Mouse (Mus musculus) left cerebral cortex, adult 18-20 months (tissue): ENCODE measurements around the gene Mtrf1. TPM values are rescaled to one million over a fixed set of nuclear protein-coding genes. Genes with fewer than 3 reads are reported as not detected.
"Not testable (repeated sequence)": the region's sequence is repeated elsewhere in the genome, so short reads cannot be mapped to it uniquely, and the experiment has no call there.

ENCODE experiments used
- DNase-seq, 2 experiments: peaks; one replicate each; pipeline ENCODE4 v3.0.0; 2021 to 2022; ENCODE audit warnings: low spot score in 2 of 2, mixed read lengths in 1 of 2
- long read RNA-seq, 2 experiments: library from polyadenylated mRNA; stranded (forward); transcript quantifications; one replicate each; pipeline ENCODE4 v2.0.0; 2021
- total RNA-seq, 2 experiments: library from RNA; stranded (reverse); gene quantifications; 2 replicates each; pipeline ENCODE4 v1.2.3; 2021

Gene Mtrf1
- 1 to 10 TPM; 5.9 to 6.4 TPM for total RNA-seq
- long read RNA-seq, experiment 1, transcript Mtrf1-201 (11 exons, 1,799 nt): major isoform, 6 of 9 reads
- long read RNA-seq, experiment 1, partial matches to known transcripts: 0 of 9 reads
- long read RNA-seq, experiment 1, other reads (novel, unspliced or antisense): 2 of 9 reads
- long read RNA-seq, experiment 2, transcript Mtrf1-201 (11 exons, 1,799 nt): major isoform, 6 of 7 reads
- long read RNA-seq, experiment 2, partial matches to known transcripts: 1 of 7 reads
- long read RNA-seq, experiment 2, other reads (novel, unspliced or antisense): 0 of 7 reads

DNA sequence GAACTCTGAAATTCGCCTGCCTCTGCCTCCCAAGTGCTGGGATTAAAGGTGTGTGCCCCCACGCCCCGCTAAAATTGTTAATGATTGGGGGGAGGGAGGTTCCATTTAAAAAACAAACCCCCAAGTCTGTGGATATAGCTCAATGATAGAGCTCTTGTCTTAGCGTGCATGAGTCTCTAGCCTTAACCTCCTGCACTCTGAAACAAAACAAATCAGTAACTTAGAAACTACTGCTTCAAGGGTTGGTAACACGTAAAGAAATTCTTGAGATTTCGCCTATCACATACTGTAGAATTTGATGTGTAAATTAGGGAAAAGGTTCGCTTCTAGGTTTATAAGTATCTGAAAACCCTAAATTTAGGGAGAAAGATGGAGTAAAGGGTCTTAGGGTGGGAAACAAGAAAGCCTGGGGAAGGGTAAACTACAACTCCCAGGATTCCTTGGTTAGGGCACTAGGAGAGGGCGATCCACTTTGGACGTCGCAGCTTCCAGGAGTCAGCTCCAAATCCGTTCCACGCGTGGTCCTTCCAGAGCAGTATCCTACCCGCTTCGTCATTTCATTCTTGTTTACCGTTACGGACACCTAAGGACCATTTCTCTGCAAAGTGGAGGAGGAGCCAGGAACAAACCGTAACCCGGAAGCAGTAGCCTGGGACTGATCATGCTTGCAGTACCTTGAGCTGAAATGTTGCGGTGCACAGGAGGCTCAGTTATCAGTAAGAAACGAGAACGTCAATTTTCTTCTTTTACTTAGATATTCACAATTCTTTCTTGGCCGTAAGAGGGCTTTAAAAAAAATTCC lies at the start of gene Mtrf1:
Gene Mtrf1, plus strand, starts transcription at position 452 of the 802 bp plus-strand sequence.
- peak; percentile 66 to 71 for DNase-seq

DNA sequence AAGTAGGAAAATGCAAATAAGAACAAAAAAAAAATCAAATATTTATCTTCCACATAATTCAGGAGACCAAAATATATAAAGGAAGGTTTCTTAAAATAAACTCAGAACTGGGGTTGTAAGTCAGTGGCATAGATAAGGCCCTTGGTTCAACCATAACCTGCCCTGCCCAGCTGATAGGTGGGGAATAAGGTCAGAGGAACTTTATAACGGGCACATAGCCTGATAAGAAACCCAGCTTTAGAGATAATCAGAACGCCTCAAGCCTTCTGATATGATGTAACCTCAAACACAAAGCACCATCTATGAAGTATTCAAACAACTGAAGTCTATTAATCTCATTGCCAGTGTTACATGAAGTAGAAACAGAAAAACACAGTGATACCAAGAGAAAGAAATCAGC lies 39.5 kb upstream of the Mtrf1 start:
- no peak for DNase-seq

DNA sequence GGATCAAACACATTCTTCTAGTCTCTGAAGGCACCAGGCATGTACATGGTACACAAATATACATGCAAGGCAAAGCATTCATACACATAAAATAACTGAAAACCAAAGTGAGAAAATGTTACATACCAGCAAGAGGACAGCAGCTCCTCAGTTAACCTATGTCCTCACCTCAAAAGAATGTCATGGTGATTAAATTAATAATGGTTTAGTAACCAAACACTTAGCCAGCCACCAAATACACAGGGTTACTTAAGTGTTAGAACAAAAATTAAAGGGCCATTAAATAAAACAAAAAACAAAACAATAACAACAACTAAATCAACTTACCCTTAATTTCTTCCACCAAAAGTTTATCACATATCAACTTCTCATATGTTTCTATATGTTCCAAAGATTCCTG lies 20.5 kb upstream of the Mtrf1 start:
- no peak for DNase-seq

DNA sequence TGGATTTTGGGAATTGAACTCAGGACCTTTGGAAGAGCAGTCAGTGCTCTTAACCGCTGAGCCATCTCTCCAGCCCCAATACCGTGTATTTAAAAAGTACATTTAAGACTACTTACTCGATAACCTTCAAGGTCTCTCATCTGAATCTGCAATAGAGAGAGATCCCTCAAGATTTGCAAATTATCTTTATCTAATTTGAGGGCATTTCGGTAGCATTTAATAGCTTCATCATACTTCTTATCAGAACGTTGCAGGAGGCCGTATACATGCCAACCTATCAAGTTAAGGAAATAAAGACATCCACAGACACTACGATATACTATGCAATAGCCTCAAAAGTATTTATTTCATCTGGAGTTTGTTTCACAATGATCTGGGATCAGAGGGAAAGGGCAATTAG lies 14.5 kb upstream of the Mtrf1 start:
- DNase-seq: no peak

DNA sequence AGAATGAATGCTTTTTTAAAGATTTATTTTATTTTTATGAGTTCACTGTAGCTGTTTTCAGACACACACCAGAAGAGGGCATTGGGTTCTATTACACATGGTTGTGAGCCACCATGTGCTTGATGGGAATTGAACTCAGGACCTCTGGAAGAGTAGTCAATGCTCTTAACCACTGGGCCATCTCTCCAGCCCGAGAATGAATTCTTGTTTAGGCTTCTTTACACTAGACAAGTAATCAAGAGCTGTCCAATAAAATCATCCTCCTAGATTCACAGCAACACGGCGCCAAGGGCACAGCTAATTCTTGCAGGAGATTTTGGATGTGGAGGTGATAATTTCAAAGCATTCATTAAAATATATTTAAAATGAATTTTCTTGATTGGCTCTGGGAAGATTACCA lies 9.3 kb upstream of the Mtrf1 start:
- DNase-seq: no peak

DNA sequence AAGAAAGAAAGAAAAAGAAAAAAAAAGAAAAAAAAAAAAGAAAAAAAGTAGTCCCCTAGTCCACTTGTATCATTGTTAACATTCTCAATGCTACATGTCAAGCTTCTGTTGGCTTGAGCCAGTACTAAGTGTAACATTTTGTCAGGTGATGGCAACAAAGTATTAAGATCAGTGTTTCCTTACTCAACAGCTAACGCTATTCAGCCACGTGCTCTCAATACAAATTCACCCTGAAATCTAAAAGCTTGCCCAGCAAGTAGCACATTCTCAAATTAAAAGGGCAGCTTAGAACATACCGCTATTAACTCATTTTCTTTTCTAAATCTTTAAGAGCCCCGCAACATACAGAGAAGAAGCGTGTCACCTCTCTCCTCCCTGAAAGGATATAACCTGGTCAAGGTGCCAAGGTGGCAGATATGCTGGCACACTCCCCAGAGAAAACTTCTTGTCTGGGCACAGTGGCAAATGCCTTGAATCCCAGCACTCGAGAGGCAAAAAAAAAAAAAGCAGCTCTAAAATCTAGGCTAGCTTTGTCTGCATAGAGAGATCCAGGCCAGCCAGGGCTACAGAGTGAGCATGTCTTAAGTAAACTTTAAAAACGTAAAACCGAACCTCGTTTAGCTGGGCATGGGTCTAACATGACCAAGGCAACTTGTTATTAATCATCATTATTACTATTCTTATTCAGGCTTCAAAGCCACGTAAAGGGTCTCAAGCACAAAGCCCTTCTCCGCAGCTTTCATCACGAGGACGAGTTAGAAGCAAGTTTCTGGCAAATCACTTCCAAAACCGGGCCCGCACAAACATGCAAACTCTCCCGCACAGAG lies 7.9 kb upstream of the Mtrf1 start:
- no peak for DNase-seq

DNA sequence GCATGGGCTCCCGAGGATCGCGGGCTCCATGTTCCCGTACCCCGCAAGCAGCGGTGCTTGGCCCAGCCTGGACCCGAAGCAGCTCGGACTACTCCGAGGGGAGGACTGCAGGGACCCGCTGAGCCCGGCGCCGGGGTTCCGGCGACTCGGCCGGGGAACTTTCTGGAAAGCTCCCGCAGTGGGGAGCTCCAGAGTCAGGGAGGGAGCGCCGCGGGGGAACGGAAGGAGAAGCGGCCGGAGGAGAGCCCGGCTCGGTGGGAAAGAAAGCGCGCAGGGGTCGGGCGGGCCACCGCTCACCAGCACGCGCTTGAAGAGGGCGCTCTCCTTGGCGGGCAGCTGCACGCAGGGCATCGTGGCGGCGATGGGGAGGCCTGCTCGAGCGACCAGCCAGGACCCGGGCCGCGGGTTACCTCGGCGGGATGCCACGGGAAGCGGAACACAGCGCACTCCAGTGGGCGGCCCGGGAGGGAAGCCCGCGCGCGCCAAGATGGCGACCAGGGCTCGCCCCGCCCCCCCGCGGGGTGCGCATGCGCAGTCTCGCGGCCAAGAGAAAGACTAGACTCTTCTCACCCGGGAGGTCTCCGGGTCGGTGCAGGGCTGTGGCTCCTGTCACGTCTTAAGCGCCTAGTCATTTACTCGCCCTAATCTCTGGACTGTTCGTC lies 7.2 kb upstream of the Mtrf1 start, which contains the start of gene Naa16:
Gene Naa16, minus strand, starts transcription at position 514 of the 662 bp plus-strand sequence.
- peak; percentile 93 to 95 for DNase-seq

DNA sequence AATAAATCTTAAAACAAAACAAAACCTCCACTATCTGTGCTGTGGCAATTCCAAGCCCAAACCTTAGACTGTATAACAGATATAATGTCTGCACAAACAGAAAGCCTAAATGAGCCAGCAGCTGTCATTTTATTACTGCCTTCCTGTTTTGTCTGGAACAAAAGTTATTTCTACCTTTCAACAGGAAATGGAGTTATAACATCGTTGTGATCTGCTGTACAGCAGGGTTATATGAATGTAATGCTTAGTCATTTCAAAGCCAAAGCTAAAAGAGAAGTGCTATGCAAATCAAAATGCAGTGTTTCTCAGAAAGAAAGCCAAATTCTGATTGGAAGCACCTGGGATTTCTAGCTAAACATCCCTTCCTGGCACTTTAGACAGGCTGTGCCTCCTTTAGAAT lies 4.3 kb upstream of the Mtrf1 start:
- no peak for DNase-seq

DNA sequence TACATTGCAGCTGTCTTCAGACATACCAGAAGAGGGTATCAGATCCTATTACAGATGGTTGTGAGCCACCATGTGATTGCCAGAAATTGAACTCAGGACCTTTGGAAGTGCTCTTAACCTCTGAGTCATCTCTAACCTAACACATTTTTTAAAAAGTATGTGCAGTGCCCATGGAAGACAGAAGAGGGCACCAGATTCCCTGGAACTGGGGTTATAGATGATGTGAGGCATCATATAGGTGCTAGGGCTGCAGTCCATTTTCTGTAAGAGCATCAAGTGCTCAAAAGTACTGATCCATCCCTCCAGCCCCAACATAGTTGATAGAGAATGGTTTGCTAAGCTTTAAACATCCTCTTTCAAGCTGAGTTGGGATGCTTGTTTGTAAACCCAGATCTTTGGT lies 3.0 kb upstream of the Mtrf1 start:
- DNase-seq: no peak

DNA sequence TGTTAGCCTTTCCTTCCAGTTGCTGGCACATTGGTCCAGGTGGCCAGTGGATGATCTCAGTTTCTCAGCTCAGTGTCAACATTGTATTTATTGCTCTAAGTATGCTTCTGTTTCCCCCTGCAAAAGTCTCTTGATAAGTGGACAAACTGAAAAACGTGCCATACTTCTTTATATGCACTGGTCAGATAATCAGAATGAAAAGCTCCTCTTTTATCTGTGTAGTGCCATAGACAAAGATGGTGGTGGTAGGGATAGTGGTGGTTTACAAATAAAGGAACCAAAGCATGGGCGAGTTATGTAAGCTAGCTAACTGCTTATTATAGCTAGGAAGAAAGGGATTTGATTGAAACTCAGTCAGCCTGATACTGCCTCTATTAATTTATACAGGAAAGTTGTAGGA lies 10.1 kb downstream of the Mtrf1 start:
- no peak for DNase-seq

DNA sequence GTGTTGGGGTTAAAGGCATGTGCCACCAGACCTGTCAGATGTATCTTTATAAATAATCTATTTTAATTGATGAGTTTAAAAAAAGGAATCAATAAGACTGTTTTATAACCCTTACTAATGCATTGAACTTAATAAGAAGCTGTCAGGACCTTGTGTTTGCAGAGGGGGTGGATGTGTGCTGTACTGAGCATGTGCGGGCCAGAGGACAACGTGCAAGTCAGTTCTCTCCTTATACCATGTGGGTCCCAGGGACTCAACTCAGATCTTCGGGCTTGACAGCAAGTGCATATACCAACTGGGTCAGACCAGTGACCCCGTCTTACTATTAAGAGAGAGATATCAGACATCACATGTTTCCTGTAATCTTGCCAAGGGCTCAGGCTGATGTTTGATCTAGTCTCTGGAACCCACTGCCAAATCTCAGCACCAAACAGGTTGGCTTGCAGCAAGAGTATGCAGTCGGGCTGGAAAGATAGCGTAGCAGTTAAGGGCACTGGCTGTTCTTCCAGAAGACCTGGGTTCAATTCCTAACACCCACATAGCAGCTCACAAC lies 11.8 kb downstream of the Mtrf1 start:
- no peak for DNase-seq

DNA sequence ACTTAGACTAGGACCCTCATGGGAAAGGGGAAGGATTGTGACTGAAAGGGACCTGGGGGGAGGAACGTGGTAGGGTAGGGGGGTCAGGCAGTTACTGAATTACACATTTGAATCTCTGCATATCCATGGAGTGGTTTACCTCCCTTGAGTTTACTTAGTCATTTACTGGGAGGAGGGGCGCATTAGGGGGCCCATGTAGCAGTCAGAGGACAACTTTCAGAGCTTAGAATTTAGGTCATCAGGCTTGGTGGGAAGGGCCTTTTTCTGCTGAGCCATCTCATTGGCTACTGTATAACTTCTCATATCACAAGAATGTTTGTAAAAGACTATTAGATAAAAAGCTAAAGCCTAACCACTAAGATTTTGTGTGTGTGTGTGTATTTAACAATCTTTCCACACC lies 13.1 kb downstream of the Mtrf1 start:
- DNase-seq: no peak

DNA sequence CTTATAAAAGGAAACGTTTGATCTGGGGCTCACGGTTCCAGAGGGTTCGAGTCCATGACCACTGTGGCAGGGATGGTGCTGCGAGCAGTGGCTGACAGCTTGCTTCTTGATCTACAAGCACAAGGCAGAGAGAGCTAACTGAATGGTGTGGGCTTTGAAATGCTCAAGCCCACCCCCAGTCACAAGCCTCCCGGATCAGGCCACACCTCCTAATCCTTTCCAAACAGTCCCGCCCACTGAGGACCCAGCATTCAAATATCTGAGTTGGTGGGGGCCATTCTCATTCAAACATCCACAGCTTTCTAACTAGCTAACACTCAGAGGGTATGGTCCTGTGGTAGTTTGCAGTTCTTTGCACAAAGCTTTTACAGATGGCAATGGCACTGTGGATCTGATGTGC lies 15.5 kb downstream of the Mtrf1 start:
- DNase-seq: no peak

DNA sequence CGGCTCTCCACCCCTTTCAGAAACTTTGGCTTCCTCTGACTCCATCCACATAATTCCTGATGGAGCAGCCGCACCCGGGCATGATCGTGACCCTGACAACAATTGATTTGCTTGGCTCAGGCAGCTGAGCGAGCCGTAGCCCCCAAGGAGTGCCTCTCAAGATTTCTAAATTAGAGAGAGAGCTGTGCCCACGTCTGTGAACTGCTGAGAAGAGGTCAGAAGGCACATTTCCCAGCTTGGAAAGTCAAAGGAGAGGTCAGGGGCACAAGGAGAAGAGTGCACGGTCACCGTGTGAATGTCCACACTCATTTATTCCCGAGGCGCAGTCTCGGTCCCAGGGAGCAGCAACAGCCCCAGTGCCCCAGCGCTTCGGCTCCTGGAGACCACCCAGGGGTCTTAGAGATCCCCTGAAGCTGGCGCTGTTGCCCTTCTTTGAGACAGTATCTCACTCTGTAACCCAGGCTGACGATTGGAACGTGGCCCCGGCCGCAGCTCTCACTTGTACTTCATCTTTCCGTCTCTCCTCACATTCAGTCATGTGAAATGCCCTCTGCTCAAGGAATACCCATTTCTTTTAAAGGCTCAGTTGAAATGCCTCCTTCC lies 22.6 kb downstream of the Mtrf1 start:
- no peak for DNase-seq

DNA sequence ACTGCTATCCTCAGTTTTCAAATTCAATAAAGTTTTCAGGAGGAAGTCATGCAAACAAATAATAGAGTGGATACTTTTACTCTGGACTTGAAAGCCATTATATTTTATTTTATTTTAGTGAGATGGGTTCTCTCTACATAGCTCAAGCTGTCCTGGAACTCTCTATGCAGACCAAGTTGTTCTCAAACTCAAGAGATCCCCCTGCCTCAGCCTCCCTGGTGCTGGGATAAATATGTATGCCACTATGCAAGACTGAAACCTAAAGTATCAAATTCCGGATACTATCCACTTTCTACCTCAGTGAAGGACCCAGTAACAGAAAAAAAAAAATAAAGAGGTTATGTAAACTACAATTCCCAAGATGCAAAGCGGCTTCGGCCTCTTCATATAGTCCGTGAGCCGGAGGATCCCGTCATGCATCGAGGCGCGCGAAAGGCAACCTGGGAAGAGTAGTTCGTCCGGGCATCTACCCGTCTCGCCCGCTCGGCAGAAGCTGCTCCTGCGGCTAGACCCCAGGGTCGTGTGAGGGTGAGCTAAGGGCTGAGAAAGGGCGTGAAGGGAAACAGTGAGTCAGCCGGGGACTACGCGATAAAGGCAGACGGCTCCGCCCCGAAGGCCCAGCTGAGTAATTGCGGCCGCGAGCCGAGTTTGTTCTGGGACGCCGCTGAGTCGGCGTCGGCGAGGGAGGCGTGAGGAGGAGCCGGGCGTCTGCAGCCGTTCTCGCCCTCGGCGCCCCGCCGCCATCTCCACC lies 28.6 kb downstream of the Mtrf1 start, which contains the start of gene Kbtbd7:
Gene Kbtbd7, plus strand, starts transcription at position 533 of the 751 bp plus-strand sequence.
- DNase-seq: peak; percentile 92

DNA sequence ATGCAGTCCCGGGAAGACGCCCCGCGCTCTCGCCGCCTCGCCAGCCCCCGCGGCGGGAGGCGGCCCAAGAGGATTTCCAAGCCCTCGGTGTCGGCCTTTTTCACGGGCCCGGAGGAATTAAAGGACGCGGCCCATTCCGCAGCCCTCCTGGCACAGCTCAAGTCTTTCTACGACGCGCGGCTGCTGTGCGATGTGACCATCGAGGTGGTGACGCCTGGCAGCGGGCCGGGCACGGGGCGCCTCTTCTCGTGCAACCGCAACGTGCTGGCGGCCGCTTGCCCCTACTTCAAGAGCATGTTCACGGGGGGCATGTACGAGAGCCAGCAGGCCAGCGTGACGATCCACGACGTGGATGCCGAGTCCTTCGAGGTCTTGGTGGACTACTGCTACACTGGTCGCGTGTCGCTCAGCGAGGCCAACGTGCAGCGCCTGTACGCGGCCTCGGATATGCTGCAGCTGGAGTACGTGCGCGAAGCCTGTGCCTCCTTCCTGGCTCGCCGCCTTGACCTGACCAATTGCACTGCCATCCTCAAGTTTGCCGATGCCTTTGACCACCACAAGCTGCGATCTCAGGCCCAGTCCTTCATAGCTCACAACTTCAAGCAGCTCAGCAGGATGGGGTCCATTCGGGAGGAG lies 29.3 kb downstream of the Mtrf1 start:
- DNase-seq: not testable (repeated sequence)

DNA sequence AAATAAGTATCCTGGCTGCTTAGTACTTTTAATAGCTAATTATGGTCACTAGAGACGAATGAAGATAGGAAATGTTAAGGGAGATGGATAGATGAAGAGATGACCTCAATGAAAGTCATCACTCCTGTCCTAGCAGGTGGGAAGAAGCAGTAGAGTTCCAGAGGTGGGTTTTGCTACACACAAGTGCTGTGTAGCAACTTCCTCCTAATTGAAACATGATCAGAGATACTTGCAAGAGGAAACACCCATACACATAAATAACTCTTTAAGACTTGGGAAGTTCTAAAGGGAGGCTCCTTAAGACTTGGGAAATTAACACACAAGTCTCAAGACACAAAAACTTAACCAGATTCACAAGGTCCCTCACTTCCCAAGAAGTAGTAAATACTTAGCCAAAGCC lies 36.5 kb downstream of the Mtrf1 start:
- no peak for DNase-seq

DNA sequence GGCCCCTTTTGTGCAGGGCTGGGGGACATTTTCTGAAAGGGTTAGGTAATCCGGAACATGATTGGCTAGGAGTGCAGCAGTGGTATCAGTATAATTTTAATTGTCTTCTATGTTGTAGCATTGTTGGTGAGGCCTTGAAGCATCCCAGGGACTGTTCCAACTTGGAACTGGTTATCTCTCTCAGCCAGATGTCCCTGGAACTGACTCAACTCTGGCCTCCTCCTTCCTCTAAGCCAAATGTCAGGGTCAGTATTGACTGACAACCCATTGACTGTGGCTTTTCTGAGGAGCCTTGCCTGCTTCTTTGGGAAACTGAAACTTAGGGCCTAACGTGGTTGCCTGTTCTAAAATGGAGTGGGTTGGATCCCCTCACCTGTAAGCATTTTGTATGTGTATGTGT lies 43.1 kb downstream of the Mtrf1 start:
- no peak for DNase-seq

DNA sequence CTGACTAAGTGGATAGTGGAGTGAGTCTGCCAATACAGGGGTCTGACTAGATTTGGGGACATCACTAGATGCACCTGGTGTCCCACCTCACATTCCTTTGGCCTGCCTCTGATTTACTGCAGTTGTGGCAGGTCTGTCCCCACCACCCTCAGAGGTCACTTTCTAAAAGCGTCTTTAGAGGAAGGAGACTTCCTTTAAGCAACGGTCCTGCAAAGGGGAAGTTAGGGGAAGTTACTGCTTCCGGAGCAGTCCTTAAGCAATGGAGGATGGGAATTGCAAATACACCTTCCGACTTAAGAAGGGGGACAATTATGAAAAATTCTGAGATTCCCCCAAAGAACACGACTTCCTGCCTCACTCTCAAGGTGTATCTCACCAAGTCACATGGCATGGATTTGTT lies 43.9 kb downstream of the Mtrf1 start:
- DNase-seq: no peak
